Mouse (Mus musculus): ENCODE measurements around the gene Rrp12. TPM values are rescaled to one million over a fixed set of nuclear protein-coding genes. Genes with fewer than 3 reads are reported as not detected.

Rrp12 gene
- polyA plus RNA-seq, 1 experiment from 2014 or later: 17.9 TPM

DNA sequence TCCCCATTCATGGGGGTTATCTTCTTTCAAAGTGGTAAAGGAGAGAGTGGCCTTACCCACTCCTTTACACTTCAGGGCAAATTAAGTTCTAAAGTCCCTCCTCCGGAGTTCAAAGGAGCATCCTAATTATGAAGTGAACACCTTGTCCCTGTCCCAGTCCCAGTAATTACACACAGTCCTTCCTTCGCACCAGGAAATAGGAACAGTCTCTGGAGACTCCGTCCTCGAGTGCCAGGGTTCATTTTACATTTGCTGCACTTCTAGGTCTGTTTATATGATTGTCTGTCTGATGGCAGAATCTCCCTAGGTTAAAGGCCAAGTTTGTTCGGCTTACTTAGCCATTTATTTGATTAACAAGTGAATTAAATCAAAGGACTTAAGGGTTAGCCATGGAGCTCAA is 79.6 kb downstream of the Rrp12 start:
- no peak for TF ChIP-seq CTCF (IDR thresholded peaks at IDR 0.05)
- no peak for ATAC-seq
- peaks cover 22% of the 10 kb centered on the region for H3K27me3 ChIP-seq
- CTCF ChIA-PET: no interaction called here
- no peak for DNase-seq (ENCODE audit: low read depth, low spot score)
- in situ Hi-C loops (cut with MboI; ENCODE audit: low pct_unique_long_range_greater_than_20kb): no loop called here
- POLR2A ChIA-PET: no interaction called here

DNA sequence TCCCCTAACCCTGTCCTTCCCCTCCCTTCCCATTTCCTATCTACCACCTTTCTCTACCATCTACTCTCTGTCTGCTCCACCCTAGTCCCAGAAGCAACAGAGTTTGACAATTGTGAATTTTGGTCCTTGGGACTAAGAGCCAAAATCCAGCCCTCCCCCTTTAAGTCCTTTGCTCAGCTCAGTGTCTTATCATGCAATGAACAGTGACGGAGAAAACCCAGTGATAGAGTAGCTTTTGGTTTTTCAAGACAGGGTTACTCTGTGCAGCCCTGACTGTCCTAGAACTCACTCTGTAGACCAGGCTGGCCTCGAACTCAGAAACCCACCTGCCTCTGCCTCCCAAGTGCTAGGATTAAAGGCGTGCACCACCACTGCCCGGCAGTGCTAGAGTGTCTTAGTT is 82.6 kb downstream of the Rrp12 start:
- ChIA-PET POLR2A (no interaction called here), CTCF (interaction anchor here (1.1 kb wide), 1 partner anchor 10 kb away, joined by 4 read pairs; no protein-coding TSS in a partner anchor)
- in situ Hi-C loops (cut with MboI; ENCODE audit: low pct_unique_long_range_greater_than_20kb): no loop called here
- DNase-seq (ENCODE audit: low read depth, low spot score): no peak
- no peak for ATAC-seq
- peaks cover 12% of the 10 kb centered on the region for H3K27me3 ChIP-seq
- TF ChIP-seq CTCF (IDR thresholded peaks at IDR 0.05): no peak

Other genes with a start within 250 kb of the Rrp12 start
- gene Slit1, start 152.5 kb downstream of the Rrp12 start, polyA plus RNA-seq (2021): 0.08 TPM
- gene Arhgap19, start 94.1 kb downstream of the Rrp12 start, polyA plus RNA-seq (2021): 13.6 TPM
- 3.9 TPM for gene Frat1, start 66.2 kb downstream of the Rrp12 start, polyA plus RNA-seq (2021)
- 17.1 TPM for gene Frat2, start 48.0 kb downstream of the Rrp12 start, polyA plus RNA-seq (2021)
- 883 TPM for gene Pgam1, start 15.8 kb upstream of the Rrp12 start, polyA plus RNA-seq (2021)
- 47.2 TPM for gene Exosc1, start 37.2 kb upstream of the Rrp12 start, polyA plus RNA-seq (2021)
- 87.9 TPM for gene Zdhhc16, start 37.3 kb upstream of the Rrp12 start, polyA plus RNA-seq (2021)
- gene Mms19, start 85.0 kb upstream of the Rrp12 start, polyA plus RNA-seq (2021): 56.8 TPM
- 45.0 TPM for gene Ubtd1, start 85.6 kb upstream of the Rrp12 start, polyA plus RNA-seq (2021)
- 0.83 TPM for gene Ankrd2, start 139.8 kb upstream of the Rrp12 start, polyA plus RNA-seq (2021)
- gene Hoga1, start 149.4 kb upstream of the Rrp12 start, polyA plus RNA-seq (2021): 51.2 TPM
- 2.7 TPM for gene 4933411K16Rik, start 156.1 kb upstream of the Rrp12 start, polyA plus RNA-seq (2021)
- 38.1 TPM for gene Morn4, start 190.2 kb upstream of the Rrp12 start, polyA plus RNA-seq (2021)
- 47.6 TPM for gene Pi4k2a, start 194.3 kb upstream of the Rrp12 start, polyA plus RNA-seq (2021)
- gene Avpi1, start 232.9 kb upstream of the Rrp12 start, polyA plus RNA-seq (2021): 34.6 TPM

All from Patski (cell line).